Mouse (Mus musculus): Measurements from ENCODE around the gene Ankrd26.

Gene Ankrd26

DNA sequence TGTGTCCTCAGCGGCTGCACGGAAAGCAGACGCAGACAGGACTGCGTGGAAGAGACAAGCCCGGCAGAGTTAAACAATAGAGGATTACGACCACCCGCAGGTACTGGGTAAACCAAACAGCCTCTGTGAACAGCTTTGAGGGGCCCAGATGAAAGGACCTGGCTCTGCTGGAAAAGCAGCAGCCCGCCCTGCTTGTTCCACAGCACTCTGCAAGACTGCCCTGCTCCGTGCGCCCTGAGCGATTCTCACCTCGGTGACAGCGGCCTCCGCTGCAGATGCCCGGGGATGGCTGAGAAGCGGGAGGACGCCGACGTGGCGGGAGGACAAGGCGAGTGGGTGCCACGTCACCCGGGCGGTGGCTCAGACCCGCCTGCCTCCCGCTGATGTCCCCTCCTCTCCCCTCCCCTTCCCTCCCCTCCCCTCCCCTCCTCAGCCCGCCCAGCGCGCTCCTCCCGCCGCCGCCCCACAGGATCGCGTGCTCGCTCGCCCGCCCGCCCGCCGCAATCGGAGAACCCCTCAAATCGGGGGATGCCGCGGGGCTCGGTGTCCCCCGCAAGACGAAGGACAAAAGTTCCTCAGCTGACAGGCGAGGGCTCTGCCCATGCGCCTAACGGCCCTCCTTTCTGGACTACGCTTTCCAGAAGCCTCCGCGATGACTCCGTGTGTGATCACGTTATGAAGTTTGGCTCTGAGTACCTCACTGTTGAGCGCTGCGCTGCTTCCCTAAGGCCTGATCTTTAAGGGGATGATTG is 82.9 kb downstream of the Ankrd26 start, which contains the start of gene Zfp9:
Gene Zfp9, minus strand, starts transcription at position 364 of the 752 bp plus-strand sequence.
- DNase-seq, result peak; percentile 62

- no peak for DNase-seq
Measured at GRCm38 (mm10) chr6:118477875-118478785, 83.9 kb downstream of the Ankrd26 start.

- DNase-seq, result no peak
Measured at GRCm38 (mm10) chr6:118462069-118462705, 99.8 kb downstream of the Ankrd26 start.

DNA sequence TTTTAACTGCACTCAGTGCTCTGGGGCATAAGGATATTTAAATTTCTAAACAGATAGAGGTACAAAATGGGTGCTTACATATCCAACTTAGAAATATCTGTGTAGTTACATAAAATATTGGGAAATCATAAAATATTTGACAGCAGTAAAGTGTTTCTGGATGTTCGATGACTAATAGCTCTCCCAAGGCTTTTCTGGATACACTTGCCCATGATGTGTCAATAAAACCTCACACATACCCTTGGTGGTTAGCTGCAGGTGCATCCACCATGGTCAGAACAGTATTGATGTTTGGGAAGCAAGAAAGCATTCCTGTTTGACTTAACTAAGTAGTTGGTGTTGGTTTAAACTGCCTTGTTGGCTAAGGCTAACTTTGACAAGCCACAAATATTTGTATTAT is 104.3 kb downstream of the Ankrd26 start:
- DNase-seq, result no peak

GRCm38 (mm10) chr6:118455042-118455631 is 106.9 kb downstream of the Ankrd26 start, which contains the start of gene Zfp248:
TSS of gene Zfp248 (minus strand) at chr6:118455528.
- DNase-seq, result peak; percentile 84

DNA sequence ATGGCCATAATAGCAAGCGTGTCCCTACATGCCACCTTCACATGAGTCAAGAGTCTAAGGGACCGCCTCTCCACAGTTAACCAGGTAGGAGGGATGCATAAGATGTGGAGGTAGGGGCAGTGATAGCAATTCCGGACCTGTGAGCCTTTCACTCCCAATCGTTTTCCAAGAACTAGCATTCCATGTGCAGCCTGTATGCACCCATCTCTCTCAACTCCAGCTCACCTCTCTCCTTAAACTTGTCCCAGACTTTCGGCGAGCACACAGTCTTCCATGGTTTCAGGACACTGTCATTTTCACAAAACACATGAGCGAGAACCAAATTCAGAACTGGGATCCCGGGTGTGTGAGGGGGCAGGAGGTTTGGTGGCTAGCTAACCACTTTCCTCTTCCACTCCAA is 107.6 kb downstream of the Ankrd26 start:
- DNase-seq, result no peak

Data from kidney, adult 11 months (tissue).